Mouse (Mus musculus): ENCODE measurements at regions not wholly inside any gene's neighbourhood (a gene's known extent, or its start where the extent isn't known, plus 50 kb on each side); places are given as distances from the start of the nearest gene placed in this dataset.

- in situ Hi-C loops (cut with MboI, MseI), result loop anchor here (5.0 kb wide), 2 partner anchors 97 to 272 kb away; no protein-coding TSS in a partner anchor
Measured at GRCm38 (mm10) chr17:4785281-4785839, 208.8 kb upstream of the Arid1b start.

- in situ Hi-C loops (cut with MboI, MseI), result loop anchor here (5.0 kb wide), 2 partner anchors 96 to 271 kb away; no protein-coding TSS in a partner anchor
Measured at GRCm38 (mm10) chr17:4786524-4786923, 207.6 kb upstream of the Arid1b start.

- in situ Hi-C loops (cut with MboI, MseI), result no loop called here
Measured at GRCm38 (mm10) chr17:4791873-4792272, 202.3 kb upstream of the Arid1b start.

- in situ Hi-C loops (cut with MboI, MseI), result no loop called here
Measured at GRCm38 (mm10) chr17:4796241-4796640, 197.9 kb upstream of the Arid1b start.

GRCm38 (mm10) chr17:4804013-4804412, 190.1 kb upstream of the Arid1b start:
- in situ Hi-C loops (cut with MboI, MseI), result no loop called here

GRCm38 (mm10) chr17:4806051-4806450, 188.1 kb upstream of the Arid1b start:
- in situ Hi-C loops (cut with MboI, MseI), result no loop called here

- in situ Hi-C loops (cut with MboI, MseI), result no loop called here
Measured at GRCm38 (mm10) chr17:4808926-4809325, 185.2 kb upstream of the Arid1b start.

- in situ Hi-C loops (cut with MboI, MseI), result no loop called here
Measured at GRCm38 (mm10) chr17:4813232-4813631, 180.9 kb upstream of the Arid1b start.

- in situ Hi-C loops (cut with MboI, MseI), result no loop called here
Measured at GRCm38 (mm10) chr17:4813666-4814065, 180.5 kb upstream of the Arid1b start.

- in situ Hi-C loops (cut with MboI, MseI), result no loop called here
Measured at GRCm38 (mm10) chr17:4825221-4825895, 168.8 kb upstream of the Arid1b start.

- in situ Hi-C loops (cut with MboI, MseI), result no loop called here
Measured at GRCm38 (mm10) chr17:4834065-4834464, 160.1 kb upstream of the Arid1b start.

GRCm38 (mm10) chr17:4834571-4834970, 159.6 kb upstream of the Arid1b start:
- in situ Hi-C loops (cut with MboI, MseI), result no loop called here

GRCm38 (mm10) chr17:4835065-4835705, 158.9 kb upstream of the Arid1b start:
- in situ Hi-C loops (cut with MboI, MseI), result no loop called here

- in situ Hi-C loops (cut with MboI, MseI), result no loop called here
Measured at GRCm38 (mm10) chr17:4840123-4840522, 154.0 kb upstream of the Arid1b start.

GRCm38 (mm10) chr17:4858304-4858703, 135.8 kb upstream of the Arid1b start:
- in situ Hi-C loops (cut with MboI, MseI), result no loop called here

GRCm38 (mm10) chr17:4864901-4865300, 129.2 kb upstream of the Arid1b start:
- in situ Hi-C loops (cut with MboI, MseI), result no loop called here

GRCm38 (mm10) chr17:4865621-4866020, 128.5 kb upstream of the Arid1b start:
- in situ Hi-C loops (cut with MboI, MseI), result no loop called here

GRCm38 (mm10) chr17:4866026-4866896, 127.9 kb upstream of the Arid1b start:
- in situ Hi-C loops (cut with MboI, MseI), result no loop called here

GRCm38 (mm10) chr17:4867083-4867482, 127.0 kb upstream of the Arid1b start:
- in situ Hi-C loops (cut with MboI, MseI), result no loop called here

GRCm38 (mm10) chr17:4867754-4868445, 126.2 kb upstream of the Arid1b start:
- in situ Hi-C loops (cut with MboI, MseI), result no loop called here

- in situ Hi-C loops (cut with MboI, MseI), result no loop called here
Measured at GRCm38 (mm10) chr17:4868446-4868825, 125.7 kb upstream of the Arid1b start.

All from T-helper 2 cell (primary cell).